Mouse (Mus musculus) liver, adult 2 months (tissue): Measurements from ENCODE around the gene Hmga1b.
"Not testable (repeated sequence)": the region's sequence is repeated elsewhere in the genome, so short reads cannot be mapped to it uniquely, and the experiment has no call there.

ENCODE experiments used
- CTCF ChIP-seq: fragments of 200-500 bp; IDR thresholded peaks from 2 replicates; pipeline ENCODE4 v1.5.1; 2011; ENCODE audit warnings: low read depth, low read length, control low read depth
- POLR2A ChIP-seq: fragments of 200-500 bp; IDR thresholded peaks from 2 replicates; pipeline ENCODE4 v1.6.1; 2011; ENCODE audit warnings: low read length, control low read depth; ENCODE audit not compliant: insufficient read depth; ENCODE audit errors: extremely low read depth

GRCm38 (mm10) chr11:120763121-120763999 is 766 bp downstream of the Hmga1b start:
- not testable (repeated sequence) for TF ChIP-seq CTCF, POLR2A
